ENCODE assay signal across 21 mouse cellular contexts in the genomic region with DNA sequence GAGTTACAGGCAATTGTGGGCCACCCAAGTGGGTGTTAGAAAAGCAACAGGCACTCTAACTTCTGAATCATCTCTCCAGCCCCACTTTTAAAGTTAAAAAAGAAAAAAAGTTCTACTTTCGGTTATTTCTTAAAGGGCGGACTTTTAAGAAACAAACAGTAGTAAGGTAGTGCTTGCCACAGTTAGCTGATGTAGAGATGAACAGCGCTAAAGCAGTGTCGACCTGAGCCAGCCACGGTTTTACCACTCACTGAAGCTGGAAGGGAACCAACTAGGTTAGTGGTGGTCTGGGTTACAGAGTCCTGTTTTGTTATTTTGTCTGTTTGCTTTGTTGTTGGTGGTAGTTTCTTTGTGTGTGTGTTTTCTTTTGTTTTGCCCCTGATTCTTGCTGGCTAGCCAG. TPM values are rescaled to one million over a fixed set of nuclear protein-coding genes. Genes with fewer than 3 reads are reported as not detected.
"Had no signal": no experiment of that assay in that cellular context is flagged by ENCODE, and none has a peak within 500 bp of the region (broad histone marks: within the 10 kb centered on the region; RNA-seq: fewer than 3 reads in every experiment).

No protein-coding gene starts in this region.

- DNase-seq: lung, embryonic 14.5 days; lung, postnatal 10 days; lung, postnatal 4 days; midbrain, embryonic 14.5 days; retina, postnatal 1 day; right cerebral cortex, adult 18-20 months; right cerebral cortex, postnatal 25 days; right cerebral cortex, postnatal 4 days; spleen, adult 18-20 months; thymus, adult 18-20 months; thymus, postnatal 14 days; thymus, postnatal 36 days had no signal

- H3K4me1 ChIP-seq: midbrain, embryonic 10.5 days; midbrain, embryonic 12.5 days; neural tube, embryonic 13.5 days; neural tube, embryonic 15.5 days had no signal

- H3K27me3 ChIP-seq: midbrain, embryonic 12.5 days; neural tube, embryonic 13.5 days; neural tube, embryonic 15.5 days had no signal

- H3K27ac ChIP-seq: midbrain, embryonic 10.5 days; midbrain, embryonic 12.5 days; neural tube, embryonic 13.5 days; neural tube, embryonic 15.5 days had no signal

- ATAC-seq: midbrain, embryonic 16.5 days had no signal

- H3K4me3 ChIP-seq: midbrain, embryonic 10.5 days; midbrain, embryonic 12.5 days; myocyte; neural tube, embryonic 13.5 days; neural tube, embryonic 15.5 days had no signal

- H3K9ac ChIP-seq: lung, embryonic 14.5 days; midbrain, embryonic 12.5 days; neural tube, embryonic 13.5 days; neural tube, embryonic 15.5 days had no signal

- H3K36me3 ChIP-seq: midbrain, embryonic 10.5 days; midbrain, embryonic 12.5 days; neural tube, embryonic 13.5 days; neural tube, embryonic 15.5 days had no signal

RNA-seq across cellular contexts. Expression of a gene that starts 8.8 kb away (rescaled TPM):
- total RNA-seq: megakaryocyte, adult 5-6 weeks; megakaryocyte-erythroid progenitor cell, adult 5-6 weeks had no signal
- polyA plus RNA-seq: midbrain, embryonic 10.5 days; midbrain, embryonic 12.5 days; midbrain, embryonic 14.5 days; midbrain, embryonic 16.5 days; myocyte; neural tube, embryonic 11.5 days; neural tube, embryonic 13.5 days; neural tube, embryonic 15.5 days had no signal
